Mouse (Mus musculus): Measurements from ENCODE around the gene Bco2. TPM values are rescaled to one million over a fixed set of nuclear protein-coding genes. Genes with fewer than 3 reads are reported as not detected.
A peak's percentile ranks its signal among the peaks of the same experiment; 100 is the strongest.

Gene Bco2
- total RNA-seq, 2 experiments from 2014 or later: 0.36 TPM; not detected in 1

GRCm38 (mm10) chr9:50561918-50562360, 7.0 kb upstream of the Bco2 start:
- DNase-seq: no peak
- intact Hi-C loops (cut with DNase I): no loop called here

- intact Hi-C loops (cut with DNase I): no loop called here
These were observed 6.3 kb upstream of the Bco2 start, which contains the start of gene Tex12 for GRCm38 (mm10) chr9:50561145-50561917. Tex12 (minus strand) TSS chr9:50561325.

GRCm38 (mm10) chr9:50554241-50555093, 514 bp downstream of the Bco2 start, which contains the start of gene Il18:
Il18 (plus strand) TSS chr9:50554827.
- intact Hi-C loops (cut with DNase I): no loop called here
- DNase-seq: no peak

More at GRCm38 (mm10) chr9:50561145-50561917, 6.3 kb upstream of the Bco2 start, which contains the start of gene Tex12:
- DNase-seq: no peak

GRCm38 (mm10) chr9:50553547-50553946, 1.4 kb downstream of the Bco2 start:
- intact Hi-C loops (cut with DNase I): no loop called here

GRCm38 (mm10) chr9:50552206-50552605, 2.8 kb downstream of the Bco2 start:
- intact Hi-C loops (cut with DNase I): no loop called here
- DNase-seq: no peak

More at GRCm38 (mm10) chr9:50553547-50553946, 1.4 kb downstream of the Bco2 start:
- DNase-seq: no peak

DNA sequence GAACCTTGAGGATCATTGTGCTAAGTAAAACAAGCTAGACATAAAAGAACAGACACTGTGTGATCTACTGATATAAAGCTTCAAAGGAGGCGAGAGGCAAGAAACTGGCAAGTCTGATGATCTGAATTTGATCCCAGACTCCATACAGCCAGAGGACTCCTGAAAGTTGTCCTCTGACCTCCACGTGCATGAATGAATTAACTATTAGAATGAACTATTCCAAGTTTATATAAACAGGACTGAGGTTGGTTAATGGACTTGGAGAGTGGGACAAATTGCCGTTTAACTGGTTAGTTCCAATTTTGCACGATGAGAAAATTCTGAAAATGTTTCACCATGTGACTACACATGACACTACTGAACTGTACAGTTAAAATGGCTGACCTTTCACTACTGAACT, 6.0 kb downstream of the Bco2 start:
- DNase-seq: no peak
- intact Hi-C loops (cut with DNase I): no loop called here

- DNase-seq: no peak
- intact Hi-C loops (cut with DNase I): no loop called here
These were observed 7.0 kb downstream of the Bco2 start for GRCm38 (mm10) chr9:50547859-50548478.

DNA sequence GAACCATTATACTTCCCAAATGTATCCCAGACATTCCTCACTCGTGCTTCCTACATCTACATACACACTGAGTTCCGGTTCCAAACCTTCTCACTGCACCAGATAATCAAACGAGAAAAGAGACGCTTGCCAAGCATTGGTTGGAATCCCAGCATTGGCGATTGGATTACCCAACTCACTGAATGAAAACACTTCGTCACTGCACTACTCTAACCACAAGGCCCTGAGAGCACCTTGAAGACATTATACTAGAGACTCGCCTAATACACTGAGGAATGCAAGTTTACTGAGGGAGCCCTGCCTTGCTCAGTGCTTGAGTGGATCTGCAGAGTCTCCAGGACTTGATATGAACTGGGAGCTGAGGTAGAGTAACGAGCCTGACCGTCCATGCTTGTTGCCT, 12.6 kb downstream of the Bco2 start:
- intact Hi-C loops (cut with DNase I): no loop called here
- DNase-seq: no peak

- intact Hi-C loops (cut with DNase I): no loop called here
- DNase-seq: no peak
These were observed 14.8 kb downstream of the Bco2 start for GRCm38 (mm10) chr9:50540170-50540569.

DNA sequence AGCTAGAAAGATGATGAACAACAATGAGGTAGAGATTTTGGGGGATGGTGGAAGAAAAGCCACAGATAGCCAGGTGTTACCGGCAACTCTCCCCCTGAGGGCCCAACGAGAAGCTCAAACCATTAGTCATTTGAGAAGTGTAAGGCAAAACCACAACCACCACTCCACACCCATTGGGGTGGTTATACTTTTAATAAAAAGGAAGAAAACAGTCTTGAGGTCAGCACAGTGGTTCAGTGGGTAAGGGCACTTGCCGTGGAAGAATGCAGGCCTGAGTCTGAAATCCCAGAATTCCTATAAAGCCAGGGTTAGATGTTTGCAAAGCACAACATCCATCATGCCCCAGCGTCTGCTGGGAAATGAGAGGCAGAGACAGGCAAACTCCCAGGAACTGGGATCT, 17.7 kb downstream of the Bco2 start:
- intact Hi-C loops (cut with DNase I): no loop called here
- DNase-seq: no peak

DNA sequence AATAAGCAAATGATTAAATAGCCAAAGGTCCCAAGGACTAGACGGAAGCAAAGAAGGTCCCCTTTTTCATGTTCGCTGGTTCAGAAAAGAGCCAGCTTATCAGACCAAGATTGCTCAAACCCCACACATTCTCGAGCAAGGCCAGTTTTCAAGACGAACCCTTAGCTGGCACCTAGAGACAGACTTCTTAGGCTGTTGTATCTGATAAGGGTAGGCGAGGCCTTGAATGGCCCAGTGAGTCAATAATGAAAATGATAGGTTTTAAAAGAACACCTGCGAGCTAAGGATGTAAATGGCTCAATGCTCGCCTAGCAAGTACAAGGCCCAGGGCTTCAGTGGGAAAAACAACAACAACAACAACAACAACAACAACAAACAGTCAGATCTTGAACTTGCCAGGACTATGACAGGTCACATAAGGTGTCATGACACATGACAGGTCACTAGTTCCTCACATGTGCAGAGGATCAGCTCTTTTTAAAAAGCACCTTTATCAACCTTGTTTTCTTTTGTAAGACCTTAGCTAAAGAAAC, 18.3 kb downstream of the Bco2 start:
- intact Hi-C loops (cut with DNase I): no loop called here
- no peak for DNase-seq

GRCm38 (mm10) chr9:50535930-50536329, 19.1 kb downstream of the Bco2 start:
- no peak for DNase-seq
- intact Hi-C loops (cut with DNase I): no loop called here

DNA sequence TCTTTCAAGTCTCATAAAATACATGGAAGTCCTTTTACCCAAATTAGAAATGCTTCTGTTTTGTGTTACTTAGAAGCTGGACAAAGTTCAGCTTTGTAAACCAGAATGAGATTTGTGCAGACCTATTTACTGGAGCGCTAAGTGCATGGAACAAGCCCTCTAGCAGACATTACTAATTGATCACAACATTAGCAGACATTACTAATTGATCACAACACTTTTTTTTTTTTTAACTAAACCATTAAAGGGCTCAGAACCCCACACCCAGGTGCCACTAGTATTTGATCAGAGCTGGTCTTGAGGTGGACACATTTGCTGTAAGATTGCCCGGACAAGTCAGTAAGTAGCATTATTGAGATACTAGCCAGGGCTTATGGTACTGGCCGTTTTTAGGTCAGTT, 21.2 kb downstream of the Bco2 start:
- DNase-seq: no peak
- intact Hi-C loops (cut with DNase I): loop anchor here (5.0 kb wide), 2 partner anchors 91 to 196 kb away; no protein-coding TSS in a partner anchor

DNA sequence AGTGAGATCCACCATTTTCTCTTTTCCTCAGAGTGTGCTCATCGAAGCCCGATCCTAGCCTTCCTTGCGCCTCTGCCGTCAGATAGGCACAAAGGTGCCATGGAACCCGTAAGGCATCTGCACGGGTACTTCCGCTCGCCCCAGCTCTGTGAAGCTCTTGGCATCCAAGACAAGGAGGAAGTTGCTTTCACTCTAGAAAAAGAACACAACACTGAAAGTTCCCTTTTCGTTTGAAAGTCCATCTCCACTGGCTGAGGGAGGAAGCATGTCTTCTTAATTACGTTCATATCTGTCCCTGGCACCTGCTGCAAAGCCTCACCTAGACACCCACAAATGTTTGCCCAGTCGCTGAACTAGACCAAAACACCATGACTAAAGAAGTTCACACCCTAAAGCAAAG, 21.7 kb downstream of the Bco2 start:
- no peak for DNase-seq
- intact Hi-C loops (cut with DNase I): loop anchor here (5.0 kb wide), 2 partner anchors 91 to 196 kb away; no protein-coding TSS in a partner anchor

DNA sequence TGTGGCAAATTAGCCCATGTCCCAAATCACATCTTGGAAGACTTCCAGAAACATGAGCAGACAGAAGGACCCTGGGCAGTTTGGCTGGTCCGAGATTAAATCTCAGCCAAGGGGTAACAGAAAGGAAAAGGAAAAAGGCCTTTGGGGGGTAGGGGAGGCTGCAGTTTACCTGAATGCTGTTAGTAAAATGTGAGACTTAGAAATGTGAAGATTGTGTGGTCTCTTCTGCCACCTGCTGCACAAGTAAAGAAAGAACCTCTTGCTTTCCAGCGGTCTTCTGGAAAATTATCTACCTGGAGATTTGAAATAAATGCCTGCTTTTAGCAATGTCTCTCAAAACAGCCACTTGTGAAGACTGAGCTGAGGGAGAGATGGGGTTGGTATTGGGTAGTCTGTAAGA, 24.1 kb downstream of the Bco2 start:
- intact Hi-C loops (cut with DNase I): loop anchor here (5.0 kb wide), 2 partner anchors 89 to 194 kb away; no protein-coding TSS in a partner anchor
- DNase-seq: no peak

DNA sequence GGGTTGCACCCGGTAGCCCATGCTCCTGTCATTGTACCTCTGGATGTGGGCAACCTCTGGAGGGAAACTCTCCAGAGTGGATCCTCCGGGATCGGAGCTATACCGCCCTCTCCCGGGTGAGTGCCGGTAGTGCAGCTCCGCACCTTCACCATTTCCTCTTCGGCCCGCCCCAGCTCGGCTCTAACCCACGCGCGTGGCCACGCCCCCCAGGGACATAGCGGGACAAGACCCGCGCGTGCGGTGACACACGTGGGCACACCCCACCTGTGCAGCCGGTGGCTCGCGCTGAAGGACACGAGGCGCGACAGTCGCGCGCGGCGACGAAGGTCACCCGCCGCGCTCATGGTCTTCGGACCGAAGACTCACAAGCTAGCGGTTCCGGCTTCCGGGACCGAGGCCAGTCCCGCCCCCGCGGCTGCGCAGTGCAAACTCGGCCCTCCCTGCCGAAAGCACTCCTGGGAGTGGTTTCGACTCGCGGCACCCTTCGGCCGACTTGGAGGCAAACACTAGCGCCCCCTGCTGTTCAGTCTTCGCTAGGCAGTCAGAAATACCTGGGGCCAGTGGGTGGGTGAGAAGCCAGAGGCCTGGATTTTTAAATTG, 26.6 kb downstream of the Bco2 start, which contains the start of gene Pts:
TSS of gene Pts (minus strand) at position 432 of the 600 bp plus-strand sequence.
- intact Hi-C loops (cut with DNase I): loop anchor here (1.0 kb wide), 1 partner anchor 65 kb away; no protein-coding TSS in a partner anchor
- DNase-seq: peak; percentile 97 to 99

GRCm38 (mm10) chr9:50527860-50528259, 27.1 kb downstream of the Bco2 start:
- DNase-seq: no peak
- intact Hi-C loops (cut with DNase I): loop anchor here (1.0 kb wide), 1 partner anchor 65 kb away; no protein-coding TSS in a partner anchor

DNA sequence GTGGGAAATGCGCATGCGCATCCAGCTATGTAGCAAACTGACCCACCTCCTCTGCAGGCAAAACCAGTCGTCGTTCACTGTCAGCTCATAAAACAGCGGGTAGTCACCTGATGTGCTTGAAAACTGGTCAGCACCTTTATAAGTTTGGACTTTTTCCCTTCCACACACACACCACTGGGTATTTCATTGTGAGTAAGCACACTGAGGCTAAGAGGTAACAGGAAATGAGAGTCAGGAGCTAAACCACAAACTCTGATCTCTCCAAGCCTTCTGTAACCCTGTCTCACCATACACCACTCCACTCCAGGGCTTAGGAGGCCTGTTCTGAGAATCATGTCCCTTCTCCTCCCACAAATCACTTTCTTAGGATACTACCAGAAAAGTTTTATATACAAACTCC, 29.4 kb downstream of the Bco2 start:
- intact Hi-C loops (cut with DNase I): no loop called here
- DNase-seq: no peak

GRCm38 (mm10) chr9:50524936-50525335, 30.0 kb downstream of the Bco2 start:
- intact Hi-C loops (cut with DNase I): no loop called here

GRCm38 (mm10) chr9:50522574-50522973, 32.4 kb downstream of the Bco2 start:
- intact Hi-C loops (cut with DNase I): no loop called here
- DNase-seq: no peak

More at GRCm38 (mm10) chr9:50524936-50525335, 30.0 kb downstream of the Bco2 start:
- no peak for DNase-seq

All from gastrocnemius, postnatal 36 days (tissue).